ENCODE assay signal across 28 mouse cellular contexts in genomic region chr14:103526286-103526685, GRCm38 (mm10). TPM values are rescaled to one million over a fixed set of nuclear protein-coding genes. Genes with fewer than 3 reads are reported as not detected.
"Had no signal": no experiment of that assay in that cellular context is flagged by ENCODE, and none has a peak within 500 bp of the region (broad histone marks: within the 10 kb centered on the region; RNA-seq: fewer than 3 reads in every experiment).

No protein-coding gene starts in this region.

- H3K4me1 ChIP-seq: embryonic facial prominence, embryonic 12.5 days; embryonic facial prominence, embryonic 13.5 days; embryonic facial prominence, embryonic 15.5 days had no signal

- ATAC-seq: forebrain, embryonic 13.5 days; forebrain, embryonic 14.5 days; forebrain, embryonic 15.5 days; forebrain, embryonic 16.5 days; forebrain, postnatal 0 days had no signal

- DNase-seq: cerebellum, adult 18-20 months; cerebellum, adult 2 months; cerebellum, adult 8-10 months; cerebellum, adult 9-10 months; cerebellum, adult 9-11 months; cerebellum, postnatal 14 days; cerebellum, postnatal 25 days; cerebellum, postnatal 36 days; embryo, embryonic 11 days; forebrain, postnatal 0 days; gastrocnemius, adult 2 months; gastrocnemius, postnatal 10 days; gastrocnemius, postnatal 25 days; gastrocnemius, postnatal 36 days; heart, adult 18-20 months; heart, adult 2 months had no signal

- H3K4me3 ChIP-seq: embryonic facial prominence, embryonic 10.5 days; embryonic facial prominence, embryonic 12.5 days; embryonic facial prominence, embryonic 13.5 days; embryonic facial prominence, embryonic 15.5 days; erythroblast, embryonic 14.5 days; forebrain, embryonic 10.5 days; forebrain, embryonic 12.5 days; forebrain, embryonic 13.5 days; forebrain, embryonic 15.5 days; gastrocnemius, adult 2 months; heart, adult 2 months had no signal

RNA-seq across cellular contexts. Expression of gene Scel, which starts 13.1 kb away (rescaled TPM):
- total RNA-seq: common myeloid progenitor, adult 5-6 weeks had no signal
- polyA plus RNA-seq: erythroblast, embryonic 14.5 days; forebrain, embryonic 15.5 days; forebrain, embryonic 16.5 days had no signal
